Mouse (Mus musculus): Measurements from ENCODE around the gene Rfx7.
"Not testable (repeated sequence)": the region's sequence is repeated elsewhere in the genome, so short reads cannot be mapped to it uniquely, and the experiment has no call there.

Rfx7 gene

DNA sequence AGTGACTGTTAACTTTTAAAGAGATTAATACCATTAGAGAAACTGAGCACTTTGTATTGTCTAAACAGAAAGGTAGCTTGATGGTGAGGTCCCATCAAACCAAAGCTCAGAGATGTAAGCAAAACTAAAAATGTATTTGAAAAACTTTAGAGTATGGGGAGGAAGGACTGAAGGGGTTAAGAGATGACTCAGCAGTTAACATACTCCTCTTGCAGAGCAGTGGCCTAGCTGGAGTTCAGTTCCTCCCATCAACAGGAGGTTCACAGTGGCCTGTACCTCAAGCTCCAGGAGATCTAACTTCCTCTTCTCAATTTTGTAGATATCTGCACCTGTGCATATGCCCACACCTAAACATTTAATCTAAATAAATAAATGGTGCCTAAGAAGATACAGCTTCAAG is 11.6 kb downstream of the Rfx7 start:
- in situ Hi-C loops (cut with MboI): no loop called here

DNA sequence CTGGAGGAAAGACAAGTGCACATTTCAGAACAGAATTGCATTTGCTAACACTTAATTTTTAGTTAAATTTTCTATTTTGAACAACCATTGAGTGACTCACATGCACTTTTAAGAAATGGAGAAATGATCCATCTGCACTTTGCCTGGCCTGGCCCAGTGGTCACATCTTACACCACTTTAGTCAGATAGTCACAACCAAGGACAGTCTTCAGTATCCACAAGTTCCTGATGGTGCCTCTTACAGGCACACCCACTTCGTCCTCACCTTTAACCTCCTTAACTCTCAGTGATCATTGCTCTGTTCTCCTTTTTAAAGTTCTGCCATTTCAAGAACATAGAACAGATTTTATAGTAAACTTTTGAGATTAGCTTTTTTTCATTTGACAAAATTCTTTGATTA is 26.7 kb downstream of the Rfx7 start:
- in situ Hi-C loops (cut with MboI): no loop called here

DNA sequence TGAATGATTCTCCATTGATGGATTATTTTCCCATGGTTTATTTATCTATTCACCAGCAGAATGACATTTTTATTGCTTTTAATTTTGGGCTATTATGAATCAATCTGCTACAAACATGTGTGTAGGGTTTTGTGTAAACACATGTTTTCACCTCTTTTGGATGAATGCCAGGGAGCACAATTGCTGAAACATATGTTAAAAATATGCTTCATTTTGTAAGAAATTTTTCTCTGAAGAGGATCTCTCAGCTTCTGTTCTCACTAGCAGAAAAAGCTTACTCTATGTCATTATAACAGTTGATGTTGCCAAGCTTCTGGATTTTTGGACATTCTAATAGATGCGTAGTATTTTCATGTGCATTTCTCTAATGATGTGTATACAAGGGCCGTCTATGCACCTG is 28.3 kb downstream of the Rfx7 start:
- in situ Hi-C loops (cut with MboI): no loop called here

GRCm38 (mm10) chr9:72563277-72563676 is 31.2 kb downstream of the Rfx7 start:
- in situ Hi-C loops (cut with MboI): no loop called here

DNA sequence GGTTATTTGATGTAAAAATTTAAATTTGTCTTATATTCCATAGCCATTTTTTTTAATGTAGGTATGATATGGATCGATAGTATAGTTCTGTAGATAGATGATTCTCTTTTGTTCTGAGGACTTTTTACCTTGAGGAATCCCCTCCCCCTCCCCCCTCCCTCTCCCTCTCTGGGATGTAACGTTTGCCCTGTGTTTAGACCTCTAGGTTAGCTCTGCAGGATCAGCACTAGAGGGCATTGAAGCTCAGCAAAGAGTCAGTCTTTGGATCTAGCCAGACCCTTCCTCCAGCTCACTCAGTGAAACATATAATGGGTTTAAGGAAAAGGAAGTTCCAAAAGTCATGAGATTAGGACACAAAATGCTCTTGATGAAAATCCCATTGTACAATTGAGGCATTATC is 35.1 kb downstream of the Rfx7 start:
- in situ Hi-C loops (cut with MboI): no loop called here

GRCm38 (mm10) chr9:72580216-72580615 is 48.2 kb downstream of the Rfx7 start:
- in situ Hi-C loops (cut with MboI): no loop called here

- in situ Hi-C loops (cut with MboI): no loop called here
Observed at GRCm38 (mm10) chr9:72590861-72591260, 58.8 kb downstream of the Rfx7 start.

DNA sequence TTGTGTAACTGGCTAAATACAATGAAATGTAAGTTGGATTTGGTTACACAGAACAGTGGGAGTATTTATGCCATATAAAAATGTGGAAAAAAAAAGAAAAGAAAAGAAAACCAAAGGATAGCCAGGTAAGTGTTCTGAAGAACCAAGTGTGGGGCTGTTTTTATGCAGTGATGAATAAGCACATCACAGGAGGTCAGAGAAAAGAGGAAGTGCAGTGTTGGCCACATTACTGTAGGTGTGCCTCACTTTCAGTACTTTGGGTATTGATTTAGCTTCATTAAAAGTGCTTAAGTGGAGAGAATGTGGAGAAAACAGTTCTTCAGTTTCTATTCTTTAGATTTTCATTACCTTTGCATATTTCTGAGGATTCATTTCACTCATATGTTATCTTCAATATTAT is 60.0 kb downstream of the Rfx7 start:
- in situ Hi-C loops (cut with MboI): no loop called here

GRCm38 (mm10) chr9:72594656-72595055 is 62.6 kb downstream of the Rfx7 start:
- in situ Hi-C loops (cut with MboI): not testable (repeated sequence)

DNA sequence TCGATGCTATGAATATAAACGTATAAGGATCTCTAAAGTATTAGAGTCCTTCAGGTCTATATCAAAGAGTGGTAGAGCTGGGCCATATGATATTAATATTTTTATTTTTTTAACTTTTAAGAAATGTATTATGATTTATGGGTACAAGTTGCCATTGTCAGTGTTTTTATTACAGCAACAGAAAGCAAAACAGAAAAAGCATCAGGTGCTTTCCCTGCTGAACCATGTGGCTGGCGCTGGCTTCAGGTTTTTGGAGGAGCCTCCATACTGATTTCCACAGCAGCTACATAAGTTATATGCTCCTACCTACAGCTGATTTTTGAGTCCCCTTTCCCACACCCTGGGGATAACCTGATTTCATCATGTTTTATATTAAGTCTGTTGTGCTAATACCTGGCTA is 68.1 kb downstream of the Rfx7 start:
- in situ Hi-C loops (cut with MboI): no loop called here

DNA sequence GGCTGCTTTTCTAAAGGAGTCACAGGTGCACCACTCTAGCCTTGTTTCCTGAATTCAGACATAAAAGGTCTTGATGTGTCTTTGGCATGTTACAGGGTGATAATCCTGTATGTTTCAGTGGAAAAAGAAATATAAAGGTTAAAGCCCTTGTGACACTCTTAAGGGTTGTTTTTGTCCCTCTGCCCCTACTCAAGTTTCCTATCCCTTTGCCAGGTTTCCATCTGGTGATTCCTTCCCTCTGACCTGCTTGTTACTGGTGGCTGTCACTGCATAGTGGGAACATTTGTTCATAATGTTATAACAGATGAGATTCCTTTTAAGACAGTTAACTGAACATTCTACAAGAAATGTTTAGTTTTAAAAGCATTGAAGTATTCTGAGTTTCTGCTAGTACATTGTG is 77.7 kb downstream of the Rfx7 start:
- in situ Hi-C loops (cut with MboI): no loop called here

DNA sequence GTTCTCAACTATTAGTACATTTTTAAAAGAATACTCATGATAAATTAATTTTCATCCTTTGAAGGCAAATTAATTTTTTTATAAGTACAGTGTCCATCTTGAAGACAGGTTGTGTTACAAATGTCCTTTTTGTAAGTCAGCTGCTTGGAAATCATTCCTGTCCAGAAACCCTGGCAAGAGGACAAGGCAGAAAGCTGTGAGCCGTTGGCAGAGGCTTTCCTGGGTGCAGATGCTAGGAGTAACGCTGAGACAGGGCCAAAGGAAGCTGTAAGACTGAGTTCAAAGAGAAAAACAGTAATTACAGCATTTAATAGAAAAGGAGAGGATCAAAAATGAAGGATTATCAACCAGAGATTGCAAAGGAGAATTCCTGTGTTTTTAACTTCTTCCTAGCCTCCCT is 81.8 kb downstream of the Rfx7 start:
- in situ Hi-C loops (cut with MboI): no loop called here

DNA sequence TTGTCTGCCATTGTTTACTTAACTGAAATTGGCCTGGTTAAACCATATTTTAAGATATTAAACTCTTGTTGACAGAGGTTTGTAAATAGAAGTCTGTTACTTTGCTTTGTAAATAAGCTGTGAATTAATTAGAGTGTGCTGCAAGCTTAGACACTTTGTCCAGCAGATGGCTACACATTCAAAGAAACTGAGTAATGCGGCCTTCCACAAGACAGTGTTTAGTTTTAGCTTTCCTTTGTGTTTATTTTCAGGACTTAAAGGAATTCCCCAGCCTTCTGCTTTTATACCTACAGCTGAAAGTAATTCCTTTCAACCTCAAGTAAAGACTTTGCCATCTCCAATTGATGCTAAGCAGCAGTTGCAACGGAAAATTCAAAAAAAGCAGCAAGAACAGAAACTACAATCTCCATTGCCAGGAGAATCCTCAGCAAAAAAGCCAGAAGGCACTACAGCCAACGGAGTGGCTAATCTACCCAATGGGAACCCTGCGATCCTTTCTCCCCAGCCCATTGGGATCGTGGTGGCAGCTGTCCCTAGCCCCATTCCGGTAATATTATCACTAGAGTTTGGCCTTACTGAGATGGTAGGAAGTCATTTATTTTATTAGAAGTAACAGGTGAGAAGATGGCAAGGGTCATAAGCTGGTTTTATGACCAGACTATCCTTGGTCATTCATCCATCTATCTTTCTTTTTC is 82.9 kb downstream of the Rfx7 start:
- in situ Hi-C loops (cut with MboI): no loop called here

DNA sequence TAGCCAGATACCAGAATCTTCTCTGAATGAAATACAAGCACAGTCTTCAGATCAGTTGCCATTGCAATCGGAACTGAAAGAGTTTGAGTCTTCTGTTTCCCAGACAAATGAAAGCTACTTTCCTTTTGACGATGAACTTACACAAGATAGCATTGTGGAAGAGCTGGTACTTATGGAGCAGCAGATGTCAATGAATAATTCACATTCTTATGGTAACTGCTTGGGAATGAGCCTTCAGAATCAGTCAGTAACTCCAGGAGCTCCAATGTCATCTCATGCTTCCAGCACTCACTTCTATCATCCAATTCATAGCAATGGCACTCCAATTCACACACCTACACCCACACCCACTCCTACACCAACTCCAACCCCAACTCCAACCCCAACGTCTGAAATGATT is 86.0 kb downstream of the Rfx7 start:
- in situ Hi-C loops (cut with MboI): no loop called here

DNA sequence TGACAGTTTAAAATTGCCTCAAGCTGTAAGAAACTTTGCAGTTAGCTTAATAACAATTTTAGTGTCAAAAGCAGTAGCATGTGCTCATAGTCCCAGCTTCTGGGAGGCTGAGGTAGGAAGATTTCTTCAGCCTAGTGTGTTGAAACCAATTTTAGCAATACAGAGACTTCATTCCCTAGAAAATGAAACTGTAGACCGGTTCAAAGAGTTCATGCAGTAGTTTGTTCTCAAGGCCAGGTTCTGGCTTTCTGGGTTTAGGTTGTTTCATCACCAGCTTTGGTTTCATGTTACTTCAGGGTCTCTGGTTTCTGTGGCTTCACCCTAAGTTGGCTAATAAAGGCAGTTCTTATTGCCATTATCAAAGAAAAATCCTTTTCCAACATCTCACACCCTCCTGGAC is 91.6 kb downstream of the Rfx7 start:
- in situ Hi-C loops (cut with MboI): no loop called here

DNA sequence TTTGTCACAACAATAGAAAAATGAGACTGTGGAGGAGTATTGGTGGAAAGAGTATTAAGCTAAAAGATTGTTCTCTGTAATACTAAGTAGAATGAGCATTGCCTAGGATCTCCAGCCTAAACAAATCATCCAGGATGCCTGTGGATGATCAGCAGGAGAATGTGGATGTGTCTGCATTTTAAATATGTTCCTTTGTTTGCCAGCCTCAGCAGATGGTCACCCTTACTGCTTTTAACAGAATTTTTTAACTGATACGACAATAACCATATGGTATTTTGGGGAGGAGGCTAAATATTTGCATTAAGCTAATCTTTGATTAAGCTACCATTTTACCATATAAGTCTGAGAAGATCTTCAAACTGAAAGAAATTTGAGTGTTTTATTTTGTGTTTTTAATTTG is 95.6 kb downstream of the Rfx7 start:
- in situ Hi-C loops (cut with MboI): no loop called here

DNA sequence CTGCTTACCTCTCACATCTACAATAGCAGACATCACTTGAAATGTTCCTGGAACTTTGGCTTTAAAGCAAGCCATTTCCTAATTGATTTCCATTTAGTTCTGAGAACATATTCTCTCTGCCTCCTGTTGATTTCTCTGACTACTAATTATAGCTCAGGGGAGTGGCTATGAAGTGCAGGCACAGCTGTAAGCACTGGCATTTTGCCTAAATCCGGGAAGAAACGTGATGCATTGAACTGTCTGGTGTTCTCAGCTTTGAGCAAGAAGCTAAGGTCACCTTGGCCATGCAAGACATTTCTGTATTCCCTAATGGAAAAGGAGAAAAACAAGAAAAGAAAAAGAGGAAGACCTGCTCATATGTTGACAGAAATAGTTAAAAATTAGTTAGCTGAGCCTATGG is 96.6 kb downstream of the Rfx7 start:
- in situ Hi-C loops (cut with MboI): no loop called here

DNA sequence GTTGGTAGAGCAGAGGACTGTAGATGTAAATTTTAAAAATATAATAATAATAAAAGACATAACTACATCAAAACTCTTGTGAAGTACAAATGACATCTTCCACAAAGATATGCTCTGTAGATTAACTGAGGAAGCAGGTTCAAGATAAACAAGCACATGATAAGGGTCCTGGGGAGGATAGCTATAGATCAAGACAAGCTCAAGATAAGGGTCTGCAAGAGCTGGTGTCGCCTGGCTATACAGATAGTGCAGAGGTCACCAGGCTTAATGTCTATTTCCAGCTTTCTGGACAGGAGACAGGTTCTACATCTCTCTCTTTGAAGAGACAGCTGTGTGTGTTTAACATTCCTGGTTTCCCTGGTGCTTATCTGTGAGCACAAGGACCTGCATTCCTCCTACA is 100.2 kb downstream of the Rfx7 start:
- in situ Hi-C loops (cut with MboI): no loop called here

DNA sequence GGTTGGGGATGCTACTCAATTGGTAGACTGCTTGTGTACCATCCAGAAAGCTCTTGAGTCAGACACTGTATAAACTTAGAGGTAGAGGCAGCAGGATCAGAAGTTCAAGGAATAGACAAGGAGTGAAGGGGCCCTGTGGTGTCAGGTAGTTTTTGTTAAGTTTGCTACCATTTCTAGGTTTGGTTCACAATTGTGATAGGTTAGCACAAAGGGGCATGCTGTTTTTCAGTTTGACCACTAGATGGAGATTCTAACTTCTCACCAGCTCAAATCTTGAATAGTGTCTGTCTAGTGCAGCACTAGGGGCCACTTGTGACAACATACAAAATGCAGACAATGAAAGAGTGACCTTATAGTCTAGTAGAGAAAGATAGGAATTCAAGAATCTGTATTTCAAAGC is 103.1 kb downstream of the Rfx7 start:
- in situ Hi-C loops (cut with MboI): no loop called here

- in situ Hi-C loops (cut with MboI): no loop called here
Observed at GRCm38 (mm10) chr9:72636547-72636946, 104.5 kb downstream of the Rfx7 start.

DNA sequence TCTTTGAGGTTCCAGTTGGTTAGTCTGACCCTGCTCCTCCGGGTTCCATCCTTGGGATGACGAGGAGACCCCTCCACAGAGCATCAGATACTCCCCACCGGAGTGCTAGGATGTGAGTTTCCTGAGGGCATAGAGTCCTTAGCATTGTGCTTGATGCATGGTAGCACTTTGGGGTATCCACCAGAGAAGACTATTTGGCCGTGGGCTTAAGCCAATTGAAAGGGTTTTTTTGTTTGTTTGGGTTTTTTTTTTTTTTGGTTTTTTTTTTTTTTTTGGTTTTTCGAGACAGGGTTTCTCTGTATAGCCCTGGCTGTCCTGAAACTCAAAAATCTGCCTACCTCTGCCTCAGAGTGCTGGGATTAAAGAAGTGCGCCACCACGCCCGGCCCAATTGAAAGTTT is 105.2 kb downstream of the Rfx7 start:
- in situ Hi-C loops (cut with MboI): no loop called here

GRCm38 (mm10) chr9:72638951-72639842 is 107.2 kb downstream of the Rfx7 start:
- in situ Hi-C loops (cut with MboI): no loop called here

DNA sequence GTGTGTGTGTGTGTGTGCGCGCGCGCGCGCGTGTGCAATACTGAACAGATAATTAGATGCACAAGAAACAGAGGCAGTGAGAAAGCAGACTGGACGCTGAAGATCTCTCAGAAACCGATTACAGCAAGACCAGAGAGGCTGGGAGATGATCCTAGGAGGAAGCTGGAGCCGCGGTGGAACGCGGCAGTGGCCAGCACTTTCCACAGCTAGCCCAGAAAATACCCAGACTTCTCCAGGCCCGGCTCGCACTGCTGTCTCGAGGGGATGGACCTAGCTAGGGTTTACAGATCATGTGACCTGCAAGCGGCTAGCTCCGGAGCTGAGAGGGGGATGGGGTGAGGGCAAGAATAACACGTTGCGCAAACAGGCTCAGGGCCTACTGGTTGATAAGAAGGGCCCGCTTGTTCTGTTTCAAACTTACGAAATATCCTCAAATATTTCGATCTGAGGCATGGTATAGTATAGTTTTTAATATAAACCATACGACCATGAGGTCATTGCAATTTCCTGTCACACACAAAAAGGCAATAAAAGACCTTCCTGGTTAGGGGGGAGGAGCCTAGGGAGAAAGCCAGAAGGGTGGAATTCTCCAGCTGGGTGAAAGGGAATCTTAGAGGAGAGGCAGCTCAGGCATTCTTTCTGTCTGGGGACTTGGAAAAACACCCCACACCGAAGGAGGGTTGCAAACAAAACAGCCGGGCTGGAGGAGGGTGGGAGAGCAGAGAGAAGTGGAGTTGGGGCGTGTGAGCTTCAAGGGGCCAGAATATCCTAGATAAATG is 108.0 kb downstream of the Rfx7 start:
- in situ Hi-C loops (cut with MboI): no loop called here
